Mouse (Mus musculus): ENCODE results near the gene Afdn.

DNA sequence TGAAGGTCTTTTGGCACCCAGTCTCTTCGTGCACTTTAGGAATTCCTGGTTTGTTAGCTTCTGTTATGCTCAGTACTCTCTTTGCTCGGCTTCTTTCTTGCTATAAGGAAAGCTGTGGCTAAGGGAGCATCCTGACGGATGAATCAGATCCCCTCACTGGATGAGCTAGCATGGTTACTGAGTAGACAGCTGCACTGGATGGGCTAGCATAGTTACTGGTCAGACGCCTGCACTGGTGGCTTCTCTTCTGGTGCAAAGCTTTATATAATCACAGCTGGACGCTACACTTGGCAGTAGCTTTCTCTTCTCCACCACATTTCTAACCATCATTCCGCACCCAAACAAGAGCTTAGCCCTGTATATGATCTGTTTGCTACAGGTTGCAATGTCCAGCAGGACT, 5.4 kb upstream of the Afdn start:
- TF ChIP-seq CTCF (IDR thresholded peaks at IDR 0.05; ENCODE audit: low read depth): no peak
- TF ChIP-seq EP300 (optimal IDR thresholded peaks at IDR 0.05): no peak
